Mouse (Mus musculus): ENCODE results near the gene Klb. TPM values are rescaled to one million over a fixed set of nuclear protein-coding genes. Genes with fewer than 3 reads are reported as not detected.

Gene Klb
- total and polyA plus RNA-seq, 3 experiments = 0.05 TPM; not detected in 2

- H3K9me3 ChIP-seq (replicated peaks) = no peaks in the 10 kb centered on the region
- H3K4me1 ChIP-seq (ENCODE audit: insufficient read depth, low read depth, low read length) = peaks cover 24% of the 10 kb centered on the region
- DNase-seq (ENCODE audit: low spot score) (no peak), ATAC-seq (ENCODE audit: extremely low read depth, insufficient number of reproducible peaks, low FRiP score, poor library complexity, severe bottlenecking) (no peak)
- peaks cover 5% of the 10 kb centered on the region for H3K36me3 ChIP-seq (replicated peaks)
- H3K4me3 ChIP-seq (ENCODE audit: low read depth, low read length) = no peak overlapping the region
- TF ChIP-seq GATA2 (IDR thresholded peaks at IDR 0.05; ENCODE audit: borderline replicate concordance, low read depth, low read length) (no peak), GATA1 (IDR thresholded peaks at IDR 0.05; ENCODE audit: borderline replicate concordance, low read length) (no peak), POLR2AphosphoS5 (IDR thresholded peaks at IDR 0.05; ENCODE audit: insufficient replicate concordance, low read depth, low read length) (no peak), CTCF (IDR thresholded peaks at IDR 0.05; ENCODE audit: low read depth, low read length) (no peak), TAL1 (conservative IDR thresholded peaks at IDR 0.05; ENCODE audit: low read depth, low read length) (no peak)
- no peaks in the 10 kb centered on the region for H3K27me3 ChIP-seq (ENCODE audit: insufficient read depth, low read length)
These were observed 80.2 kb downstream of the Klb start for GRCm38 (mm10) chr5:65428321-65428720.

GRCm38 (mm10) chr5:65429441-65429840 lies 81.3 kb downstream of the Klb start:
- Histone ChIP-seq H3K4me3 (ENCODE audit: low read depth, low read length) (no peak overlapping the region), H3K27me3 (ENCODE audit: insufficient read depth, low read length) (no peaks in the 10 kb centered on the region), H3K9me3 (replicated peaks) (no peaks in the 10 kb centered on the region), H3K4me1 (ENCODE audit: insufficient read depth, low read depth, low read length) (peaks cover 19% of the 10 kb centered on the region), H3K36me3 (replicated peaks) (peaks cover 4% of the 10 kb centered on the region)
- TF ChIP-seq POLR2AphosphoS5 (IDR thresholded peaks at IDR 0.05; ENCODE audit: insufficient replicate concordance, low read depth, low read length) (no peak), CTCF (IDR thresholded peaks at IDR 0.05; ENCODE audit: low read depth, low read length) (no peak), GATA1 (IDR thresholded peaks at IDR 0.05; ENCODE audit: borderline replicate concordance, low read length) (no peak), GATA2 (IDR thresholded peaks at IDR 0.05; ENCODE audit: borderline replicate concordance, low read depth, low read length) (no peak), TAL1 (conservative IDR thresholded peaks at IDR 0.05; ENCODE audit: low read depth, low read length) (no peak)
- DNase-seq (ENCODE audit: low spot score) = no peak
- ATAC-seq (ENCODE audit: extremely low read depth, insufficient number of reproducible peaks, low FRiP score, poor library complexity, severe bottlenecking) = no peak

Other genes starting within 250 kb of the Klb start
- 4.7 TPM in 1 of 2 replicates, not detected in the other for gene Klhl5, start 240.8 kb upstream of the Klb start, total RNA-seq (2014; fragmentation: Nextera tagmentation)
- gene Klhl5, start 240.8 kb upstream of the Klb start, total RNA-seq (2017) = 0.12 and 0.49 TPM in 2 replicates
- 0.07 and 0.13 TPM in 2 replicates for gene Klhl5, start 240.8 kb upstream of the Klb start, polyA plus RNA-seq (2012)
- 4.7 and 6.3 TPM in 2 replicates for gene Wdr19, start 148.6 kb upstream of the Klb start, total RNA-seq (2014; fragmentation: Nextera tagmentation)
- gene Wdr19, start 148.6 kb upstream of the Klb start, total RNA-seq (2017) = 8.7 and 10.5 TPM in 2 replicates
- 0.44 and 0.49 TPM in 2 replicates for gene Wdr19, start 148.6 kb upstream of the Klb start, polyA plus RNA-seq (2012)
- gene Rfc1, start 12.6 kb upstream of the Klb start, total RNA-seq (2014; fragmentation: Nextera tagmentation) = 109 and 133 TPM in 2 replicates
- gene Rfc1, start 12.6 kb upstream of the Klb start, total RNA-seq (2017) = 98.5 and 111 TPM in 2 replicates
- 10.4 and 33.4 TPM in 2 replicates for gene Rfc1, start 12.6 kb upstream of the Klb start, polyA plus RNA-seq (2012)
- 1,060 and 1,117 TPM in 2 replicates for gene Rpl9, start 43.1 kb downstream of the Klb start, total RNA-seq (2014; fragmentation: Nextera tagmentation)
- gene Rpl9, start 43.1 kb downstream of the Klb start, total RNA-seq (2017) = 2,141 and 2,380 TPM in 2 replicates
- 47.5 and 54.1 TPM in 2 replicates for gene Rpl9, start 43.1 kb downstream of the Klb start, polyA plus RNA-seq (2012)
- gene Lias, start 43.2 kb downstream of the Klb start, total RNA-seq (2014; fragmentation: Nextera tagmentation) = 53.3 and 60.7 TPM in 2 replicates
- gene Lias, start 43.2 kb downstream of the Klb start, total RNA-seq (2017) = 40.3 and 53.1 TPM in 2 replicates
- 5.4 and 10.8 TPM in 2 replicates for gene Lias, start 43.2 kb downstream of the Klb start, polyA plus RNA-seq (2012)
- 15.6 and 21.5 TPM in 2 replicates for gene Ugdh, start 87.6 kb downstream of the Klb start, total RNA-seq (2014; fragmentation: Nextera tagmentation)
- gene Ugdh, start 87.6 kb downstream of the Klb start, total RNA-seq (2017) = 33.9 and 43.7 TPM in 2 replicates
- 2.7 and 3.3 TPM in 2 replicates for gene Ugdh, start 87.6 kb downstream of the Klb start, polyA plus RNA-seq (2012)
- not detected in 2 replicates for gene Gm43552, start 144.5 kb downstream of the Klb start, total RNA-seq (2014; fragmentation: Nextera tagmentation)
- gene Gm43552, start 144.5 kb downstream of the Klb start, total RNA-seq (2017) = not detected in 2 replicates
- gene Gm43552, start 144.5 kb downstream of the Klb start, polyA plus RNA-seq (2012) = 11.5 and 17.8 TPM in 2 replicates
- 40.1 and 52.3 TPM in 2 replicates for gene Smim14, start 188.9 kb downstream of the Klb start, total RNA-seq (2014; fragmentation: Nextera tagmentation)
- gene Smim14, start 188.9 kb downstream of the Klb start, total RNA-seq (2017) = 61.6 and 64.6 TPM in 2 replicates
- gene Smim14, start 188.9 kb downstream of the Klb start, polyA plus RNA-seq (2012) = 9.2 and 10.6 TPM in 2 replicates
- 128 and 149 TPM in 2 replicates for gene Ube2k, start 188.9 kb downstream of the Klb start, total RNA-seq (2014; fragmentation: Nextera tagmentation)
- 31.5 and 42.8 TPM in 2 replicates for gene Ube2k, start 188.9 kb downstream of the Klb start, total RNA-seq (2017)
- 112 and 146 TPM in 2 replicates for gene Ube2k, start 188.9 kb downstream of the Klb start, polyA plus RNA-seq (2012)

All from G1E (cell line).